Mouse (Mus musculus): Measurements from ENCODE around the gene Stac2.
A peak's percentile ranks its signal among the peaks of the same experiment; 100 is the strongest.

Stac2 gene

DNA sequence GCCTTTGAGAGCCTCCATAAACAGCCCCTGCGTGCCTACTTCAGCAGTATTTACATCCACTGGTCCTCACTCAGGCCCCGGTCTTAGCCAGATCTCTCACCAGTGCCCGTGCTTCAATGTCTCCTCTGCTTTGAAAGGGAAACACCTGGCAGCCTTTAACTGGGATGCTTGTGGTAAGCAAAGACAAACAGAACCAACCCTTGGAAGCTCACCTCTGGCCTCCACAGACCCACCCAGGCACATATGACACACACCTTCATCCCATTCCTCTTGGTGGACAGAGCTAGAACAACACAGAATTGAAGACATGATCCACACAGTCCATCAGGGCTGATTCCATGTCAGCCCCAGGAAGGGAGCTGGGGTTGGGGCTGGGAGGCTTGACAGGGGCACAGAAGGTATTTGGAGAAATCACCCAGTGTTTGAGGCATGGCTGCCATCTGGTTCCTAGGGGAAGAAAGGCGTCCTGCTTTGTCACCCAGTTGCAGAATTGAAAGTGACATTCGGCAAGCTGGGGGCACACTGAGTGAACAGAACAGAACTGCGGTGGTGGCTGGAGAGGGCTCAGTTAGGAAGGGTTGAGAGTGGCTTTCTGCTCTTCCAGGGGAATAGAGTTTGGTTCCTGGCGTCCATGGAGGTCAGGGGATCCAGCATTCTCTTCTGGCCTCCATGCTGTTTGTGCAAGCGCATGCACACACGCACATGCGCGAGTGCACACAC is 55.0 kb downstream of the Stac2 start:
- DNase-seq (ENCODE audit: low read depth, low spot score): no peak

DNA sequence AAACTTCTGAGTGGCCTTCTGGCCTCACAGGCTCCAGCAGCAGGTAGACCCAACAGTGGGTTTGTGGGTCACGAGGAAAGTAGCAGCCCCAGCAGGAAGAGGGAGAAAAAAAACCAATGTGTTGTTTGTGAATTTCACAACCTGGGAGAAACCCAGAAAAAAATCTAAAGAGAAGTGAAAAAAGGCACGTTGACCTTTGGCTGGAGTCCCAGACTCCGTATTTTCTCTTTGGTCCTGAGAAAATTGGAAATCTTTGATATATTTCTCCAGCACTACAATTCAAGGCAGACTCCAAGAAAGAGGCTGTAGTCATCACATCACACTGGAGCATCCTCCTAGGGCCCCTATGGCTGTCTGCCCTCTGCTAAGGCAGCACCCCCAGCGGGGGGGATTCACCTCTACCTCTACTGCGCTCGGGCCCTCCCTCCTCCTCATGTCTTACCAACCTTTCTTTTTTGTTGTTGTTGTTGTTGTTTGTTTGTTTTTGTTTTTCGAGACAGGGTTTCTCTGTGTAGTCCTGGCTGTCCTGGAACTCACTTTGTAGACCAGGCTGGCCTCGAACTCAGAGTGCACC is 55.8 kb downstream of the Stac2 start:
- no peak for DNase-seq (ENCODE audit: low read depth, low spot score)

DNA sequence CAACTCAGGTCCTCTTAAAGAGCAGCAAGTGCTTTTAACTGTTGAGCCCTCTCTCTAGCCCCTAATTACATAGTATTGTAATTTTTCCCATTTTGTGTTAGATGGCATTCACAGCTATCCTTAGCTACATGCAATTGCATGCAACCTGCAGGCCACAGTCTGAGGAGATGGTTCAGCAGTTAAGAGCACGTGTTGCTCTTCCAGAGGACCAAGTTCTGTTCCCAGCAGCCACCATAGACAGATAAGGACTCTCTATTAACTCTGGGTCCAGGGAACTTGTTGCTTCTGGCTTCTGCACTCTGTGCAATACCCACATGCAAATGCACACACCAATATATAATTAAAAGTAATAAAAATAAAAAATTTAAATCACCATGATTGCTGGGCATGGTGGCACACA is 56.6 kb downstream of the Stac2 start:
- DNase-seq (ENCODE audit: low read depth, low spot score): no peak

DNA sequence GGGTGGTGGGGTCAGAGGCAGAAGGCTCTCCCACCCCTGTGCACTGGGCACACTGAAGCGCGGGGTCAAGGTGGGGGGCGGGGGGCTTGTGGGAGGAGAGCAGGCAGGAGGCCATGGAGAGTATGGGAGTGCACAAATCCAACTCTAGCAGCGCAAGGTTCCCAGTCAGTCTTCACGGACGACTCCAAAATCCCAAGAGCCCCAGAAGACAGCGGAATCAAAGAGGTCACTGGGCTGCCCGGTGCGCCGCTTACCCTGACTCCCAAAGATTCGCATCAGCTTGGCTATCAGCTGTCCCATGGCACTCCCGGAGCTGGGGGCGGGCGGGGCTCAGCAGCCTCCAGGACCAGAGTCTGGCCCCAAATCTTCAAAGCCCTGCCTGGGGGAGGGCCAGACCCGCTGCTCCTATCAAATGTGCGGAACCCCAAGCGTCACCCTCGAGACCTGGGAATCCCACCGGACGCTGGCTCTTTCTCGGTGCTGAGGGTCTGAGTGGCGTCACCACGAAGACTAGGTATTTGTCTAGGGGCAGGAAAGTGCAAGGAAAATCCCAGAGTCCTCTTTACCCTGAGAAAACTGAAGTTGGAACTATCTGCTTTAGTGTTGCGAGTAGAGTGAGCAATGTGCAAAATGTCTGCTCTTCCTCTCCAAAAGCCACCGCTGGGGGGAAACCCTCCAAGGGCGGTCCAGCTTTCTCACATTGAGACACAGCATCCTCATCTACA is 57.5 kb downstream of the Stac2 start, which contains the start of gene Arl5c:
Gene Arl5c (minus strand): TSS at position 618 of the 725 bp plus-strand sequence.
- no peak for DNase-seq (ENCODE audit: low read depth, low spot score)

GRCm38 (mm10) chr11:97994539-97995100 is 58.6 kb downstream of the Stac2 start:
- DNase-seq (ENCODE audit: low read depth, low spot score): no peak

GRCm38 (mm10) chr11:97988530-97989096 is 64.6 kb downstream of the Stac2 start:
- peak; percentile 68 for DNase-seq (ENCODE audit: low read depth, low spot score)

- DNase-seq (ENCODE audit: low read depth, low spot score): peak; percentile 81
These were observed 65.4 kb downstream of the Stac2 start for GRCm38 (mm10) chr11:97987551-97988526.

GRCm38 (mm10) chr11:97986738-97987465 is 66.4 kb downstream of the Stac2 start:
- DNase-seq (ENCODE audit: low read depth, low spot score): no peak

Data from retina, adult 2 months (tissue).